Comparison of ENCODE assay signal across 20 mouse cellular contexts in the genomic region with DNA sequence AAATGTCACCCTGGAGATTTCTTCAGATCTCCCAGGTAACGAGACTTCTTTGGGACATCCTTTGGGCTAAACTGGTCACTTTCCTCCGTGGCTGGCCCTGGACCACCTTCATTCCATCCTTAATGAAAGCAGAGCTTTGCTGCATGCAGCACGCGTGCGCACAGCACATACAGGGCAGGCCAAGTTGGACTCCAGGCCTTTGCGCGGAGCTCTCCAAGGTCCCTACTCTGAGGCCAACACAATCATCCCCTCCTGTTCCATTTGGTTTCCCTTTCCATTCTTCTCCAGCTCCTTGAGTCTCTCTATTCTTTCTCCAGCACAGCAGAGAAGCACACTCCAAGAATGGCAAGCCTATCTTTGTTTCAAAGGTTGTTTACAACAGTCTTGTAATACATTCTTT. TPM values are rescaled to one million over a fixed set of nuclear protein-coding genes. Genes with fewer than 3 reads are reported as not detected.
DNase-seq lines count a peak whose midpoint lies in the region; TF ChIP-seq lines count a peak whose summit lies in the region.
"Had no signal": no experiment of that assay in that cellular context is flagged by ENCODE, and none has a peak within 500 bp of the region (broad histone marks: within the 10 kb centered on the region; RNA-seq: fewer than 3 reads in every experiment).

No protein-coding gene starts in this region.

- TF ChIP-seq POLR2A in myocyte (IDR thresholded peaks at IDR 0.05; ENCODE audit: insufficient read length, low read depth): no peak

- H3K27me3 ChIP-seq in myocyte (ENCODE audit: control insufficient read depth, insufficient read depth, insufficient read length): peaks cover 4% of the 10 kb centered on the region
- H3K27me3 ChIP-seq: embryonic facial prominence, embryonic 13.5 days; kidney, embryonic 15.5 days; limb, embryonic 15.5 days; lung, embryonic 15.5 days had no signal

- no peaks in the 10 kb centered on the region for H3K36me3 ChIP-seq in myocyte (ENCODE audit: control insufficient read depth, insufficient read depth)
- H3K36me3 ChIP-seq: embryonic facial prominence, embryonic 13.5 days; kidney, embryonic 15.5 days; limb, embryonic 15.5 days; lung, embryonic 15.5 days had no signal

- H3K79me2 ChIP-seq in myocyte (ENCODE audit: control insufficient read depth, insufficient read depth): no peaks in the 10 kb centered on the region

- H3ac ChIP-seq in myocyte (ENCODE audit: control insufficient read depth, insufficient read length): no peak overlapping the region

- no peak overlapping the region for H3K4me3 ChIP-seq in myocyte
- H3K4me3 ChIP-seq: embryonic facial prominence, embryonic 13.5 days; kidney, embryonic 15.5 days; limb, embryonic 15.5 days; lung, embryonic 15.5 days had no signal

- DNase-seq in adrenal gland, postnatal 14 days: peak; percentile 25
- DNase-seq in adrenal gland, adult 8-10 months: no peak
- DNase-seq in ovary, postnatal 14 days (ENCODE audit: low spot score): peak; percentile 1
- DNase-seq in ovary, adult 18-20 months (ENCODE audit: low spot score): no peak
- peak; percentile 16 for DNase-seq in embryo, embryonic 11.5 days (ENCODE audit: low read depth, low spot score)
- DNase-seq in spleen, postnatal 36 days (ENCODE audit: low spot score in 2 of 2): no peak
- no peak for DNase-seq in kidney, adult 11 months
- DNase-seq: cerebellum, adult 8-10 months had no signal

- no peak overlapping the region for H3K4me2 ChIP-seq in myocyte (ENCODE audit: low read depth)
- H3K4me2 ChIP-seq: embryonic facial prominence, embryonic 13.5 days; kidney, embryonic 15.5 days; limb, embryonic 15.5 days; lung, embryonic 15.5 days had no signal

TF ChIP-seq in myocyte, 11 proteins besides CTCF, POLR2A, EP300 and RAD21:
- no peak for TF ChIP-seq TCF12 (IDR thresholded peaks at IDR 0.05; ENCODE audit: insufficient read depth, poor library complexity, severe bottlenecking)
- TF ChIP-seq E2F4 (IDR thresholded peaks at IDR 0.05; ENCODE audit: insufficient read depth): no peak
- peak; percentile 77 for TF ChIP-seq REST (IDR thresholded peaks at IDR 0.05; ENCODE audit: insufficient read depth, insufficient read length)
- TF ChIP-seq CEBPB (IDR thresholded peaks at IDR 0.05; ENCODE audit: insufficient read depth, poor library complexity, severe bottlenecking): no peak
- TF ChIP-seq USF1 (IDR thresholded peaks at IDR 0.05; ENCODE audit: low read depth): no peak
- no peak for TF ChIP-seq MYOG (IDR thresholded peaks at IDR 0.05; ENCODE audit: control insufficient read depth in 1 of 3, insufficient read depth in 1 of 3, insufficient read length in 2 of 3, low read depth in 2 of 3)
- TF ChIP-seq POLR2AphosphoS2 (IDR thresholded peaks at IDR 0.05; ENCODE audit: insufficient read length, low read depth): no peak

RNA-seq across cellular contexts. Expression of a gene that starts 16.8 kb away (rescaled TPM):
- not detected in 2 replicates for total RNA-seq in adrenal gland, postnatal 14 days (2021)
- not detected for total RNA-seq in adrenal gland, adult 8-10 months (2022)
- polyA plus RNA-seq in myocyte (2012; fragmentation: generic; extraction: Trizol): not detected
- total RNA-seq: ES-E14; granulocyte monocyte progenitor cell, adult 5-6 weeks; megakaryocyte, adult 5-6 weeks; neutrophil, adult 5-6 weeks had no signal
- polyA plus RNA-seq: embryonic facial prominence, embryonic 13.5 days; forebrain, embryonic 11.5 days; heart, embryonic 16.5 days; limb, embryonic 15.5 days; lung, embryonic 15.5 days; thymus, postnatal 0 days had no signal

Comparison
In these comparisons a context has a peak if more than half of its experiments do, and no peak if none do; other contexts are left out.
1. DNase-seq: peak in adrenal gland, postnatal 14 days (single experiment), ovary, postnatal 14 days (single experiment) and embryo, embryonic 11.5 days (single experiment); none in adrenal gland, adult 8-10 months (single experiment), ovary, adult 18-20 months (single experiment), spleen, postnatal 36 days (0 of 2) and kidney, adult 11 months (single experiment).